Mouse (Mus musculus) bone marrow, adult 2 months (tissue): ENCODE measurements at regions not wholly inside any gene's neighbourhood (a gene's known extent, or its start where the extent isn't known, plus 50 kb on each side); places are given as distances from the start of the nearest gene placed in this dataset.

Experiments used
- H3K27ac ChIP-seq: fragments of 200-500 bp; 2 replicates; pipeline ENCODE4 v1.5.1; 2012; ENCODE audit warnings: low read depth, mild to moderate bottlenecking, control low read depth, inconsistent platforms, low read length; ENCODE audit not compliant: control insufficient read depth, poor library complexity, insufficient read depth
- H3K4me1 ChIP-seq: fragments of 200-500 bp; 2 replicates; pipeline ENCODE4 v1.6.1; 2011; ENCODE audit warnings: low read length; ENCODE audit not compliant: control insufficient read depth, insufficient read depth
- H3K4me3 ChIP-seq: fragments of 200-500 bp; replicated peaks from 2 replicates; pipeline ENCODE3; 2011; ENCODE audit warnings: mild to moderate bottlenecking, low read depth, low read length, control low read depth; ENCODE audit not compliant: control insufficient read depth
- CTCF ChIP-seq: fragments of 200-500 bp; IDR thresholded peaks from 2 replicates; pipeline ENCODE4 v1.5.1; 2011; ENCODE audit warnings: low read length, control low read depth; ENCODE audit not compliant: control insufficient read depth, insufficient read depth
- POLR2A ChIP-seq: fragments of 200-500 bp; IDR thresholded peaks from 2 replicates; pipeline ENCODE4 v1.6.1; 2011; ENCODE audit warnings: low read depth, mild to moderate bottlenecking, control low read depth, low read length, borderline replicate concordance; ENCODE audit not compliant: control insufficient read depth
- WGBS: fragments of 180-500 bp; shearing (Covaris S2); methylation state at CpG from one replicate; pipeline ENCODE4 v1.1.7; 2018; 5-methylcytosine and 5-hydroxymethylcytosine counted together

DNA sequence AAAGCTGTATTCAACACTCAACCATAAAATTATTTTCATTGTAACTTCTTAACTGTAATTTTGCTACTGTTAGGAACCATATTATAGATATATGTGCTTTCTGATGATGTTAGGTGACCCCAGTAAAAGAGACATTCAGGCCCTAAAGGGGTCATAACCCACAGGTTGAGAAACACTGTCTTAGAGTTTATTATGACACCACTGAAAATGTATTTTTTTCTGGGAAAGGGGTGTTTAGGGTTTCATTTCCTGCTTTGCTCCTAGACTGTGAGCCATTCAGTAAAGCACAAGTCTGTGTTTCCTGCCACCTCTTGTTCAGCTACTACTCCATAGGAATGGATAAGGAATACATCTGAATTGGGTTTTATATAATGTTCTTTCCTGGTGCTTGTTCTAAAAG, 431.6 kb downstream of the Plcl1 start:
- no peak for TF ChIP-seq POLR2A
- TF ChIP-seq CTCF: no peak
- no peak overlapping the region for H3K27ac ChIP-seq
- no peak overlapping the region for H3K4me3 ChIP-seq
- H3K4me1 ChIP-seq: no peaks in the 10 kb centered on the region

DNA sequence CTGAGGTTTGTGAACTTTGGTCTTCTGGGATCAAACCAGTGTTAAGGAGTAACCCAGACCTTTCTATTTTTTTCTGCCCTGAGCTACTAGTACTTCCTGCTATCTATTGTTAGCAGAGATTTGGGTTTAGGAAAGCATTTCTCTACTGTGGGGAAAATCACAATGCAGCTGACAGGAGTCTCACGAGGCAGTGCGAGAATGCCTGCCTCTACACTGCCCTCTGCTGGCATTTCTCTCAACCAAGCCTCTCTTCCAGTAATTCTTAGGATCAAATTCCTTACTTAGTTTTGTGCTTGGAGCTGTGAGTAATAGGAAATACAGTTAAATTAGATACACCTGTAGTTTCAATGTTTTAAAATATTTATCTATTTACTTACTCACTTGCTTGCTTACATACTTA, 432.4 kb downstream of the Plcl1 start:
- TF ChIP-seq CTCF: peak; percentile 72
- TF ChIP-seq POLR2A: no peak
- Histone ChIP-seq H3K27ac (no peak overlapping the region), H3K4me3 (no peak overlapping the region), H3K4me1 (no peaks in the 10 kb centered on the region)
- WGBS: 8% methylated on average over 2 of the region's 2 CpGs

GRCm38 (mm10) chr1:55848806-55849205, 443.1 kb downstream of the Plcl1 start:
- TF ChIP-seq CTCF: no peak
- TF ChIP-seq POLR2A: no peak
- H3K4me3 ChIP-seq: no peak overlapping the region
- 87% methylated on average over 3 of the region's 3 CpGs for WGBS
- no peaks in the 10 kb centered on the region for H3K4me1 ChIP-seq
- no peak overlapping the region for H3K27ac ChIP-seq

GRCm38 (mm10) chr1:55852354-55852753, 446.6 kb downstream of the Plcl1 start:
- Histone ChIP-seq H3K4me1 (no peaks in the 10 kb centered on the region), H3K4me3 (no peak overlapping the region), H3K27ac (no peak overlapping the region)
- TF ChIP-seq CTCF (no peak), POLR2A (no peak)

DNA sequence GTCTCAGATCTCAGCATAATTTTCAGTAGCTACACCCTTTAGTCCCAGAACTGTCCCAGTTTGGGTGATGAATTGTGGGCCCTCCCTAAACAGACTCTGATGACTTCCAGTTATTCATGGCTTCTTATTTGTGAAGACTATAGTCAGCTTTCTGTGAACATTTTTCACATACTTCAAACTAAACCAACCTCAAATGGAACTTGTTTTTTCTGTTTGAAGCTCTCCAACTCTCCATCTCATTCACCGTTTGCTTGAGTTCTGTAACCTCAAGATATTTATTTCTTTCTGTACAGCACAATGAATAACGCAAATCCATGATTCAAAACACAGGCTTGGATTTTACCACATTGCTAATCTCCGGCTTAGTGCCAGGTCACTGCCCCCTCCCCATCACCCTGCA, 453.4 kb downstream of the Plcl1 start:
- Histone ChIP-seq H3K27ac (no peak overlapping the region), H3K4me1 (no peaks in the 10 kb centered on the region), H3K4me3 (no peak overlapping the region)
- 83% methylated on average over 3 of the region's 3 CpGs for WGBS
- no peak for TF ChIP-seq CTCF
- no peak for TF ChIP-seq POLR2A

GRCm38 (mm10) chr1:55863113-55863512, 457.4 kb downstream of the Plcl1 start:
- no peaks in the 10 kb centered on the region for H3K4me1 ChIP-seq
- H3K27ac ChIP-seq: no peak overlapping the region
- 87% methylated on average over 3 of the region's 3 CpGs for WGBS
- no peak for TF ChIP-seq POLR2A
- no peak for TF ChIP-seq CTCF
- H3K4me3 ChIP-seq: no peak overlapping the region

GRCm38 (mm10) chr1:55865274-55865673, 459.6 kb downstream of the Plcl1 start:
- no peak overlapping the region for H3K27ac ChIP-seq
- 67% methylated on average over 4 of the region's 4 CpGs for WGBS
- no peak overlapping the region for H3K4me3 ChIP-seq
- no peak for TF ChIP-seq CTCF
- TF ChIP-seq POLR2A: no peak
- H3K4me1 ChIP-seq: no peaks in the 10 kb centered on the region

- TF ChIP-seq POLR2A (no peak), CTCF (no peak)
- H3K4me3 ChIP-seq: no peak overlapping the region
- H3K27ac ChIP-seq: no peak overlapping the region
- H3K4me1 ChIP-seq: no peaks in the 10 kb centered on the region
Observed at GRCm38 (mm10) chr1:55866677-55867076, 461.0 kb downstream of the Plcl1 start.

GRCm38 (mm10) chr1:55873583-55873982, 467.9 kb downstream of the Plcl1 start:
- WGBS: 80% methylated on average over 4 of the region's 4 CpGs
- Histone ChIP-seq H3K27ac (no peak overlapping the region), H3K4me3 (no peak overlapping the region), H3K4me1 (no peaks in the 10 kb centered on the region)
- no peak for TF ChIP-seq POLR2A
- TF ChIP-seq CTCF: no peak
